In the genomic region with DNA sequence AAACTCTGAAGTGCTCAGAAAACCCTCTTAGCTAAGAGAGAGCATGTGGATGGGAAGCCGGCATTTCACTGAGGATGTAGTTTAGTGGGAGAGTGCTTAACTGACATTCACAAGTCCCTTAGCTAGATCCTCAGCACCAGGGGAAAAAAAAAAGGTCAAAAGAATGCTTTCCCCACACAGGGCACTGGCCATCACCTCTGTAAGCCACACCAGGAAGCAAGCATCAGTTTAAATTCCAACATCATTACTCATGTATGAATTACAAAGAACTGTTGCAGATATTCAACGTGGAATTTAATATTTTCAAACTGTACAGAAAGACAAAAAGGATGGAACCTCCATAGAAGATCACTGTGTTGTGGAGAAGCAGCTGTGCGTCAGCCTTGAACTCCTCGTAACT, we compare ENCODE assay signal across 14 mouse cellular contexts.
"Had no signal": no experiment of that assay in that cellular context is flagged by ENCODE, and none has a peak within 500 bp of the region (broad histone marks: within the 10 kb centered on the region; RNA-seq: fewer than 3 reads in every experiment).

No protein-coding gene starts in this region.

- H3K4me3 ChIP-seq: kidney, embryonic 15.5 days; limb, embryonic 13.5 days; liver, embryonic 12.5 days; midbrain, embryonic 12.5 days; neural tube, embryonic 13.5 days had no signal

- H3K9me3 ChIP-seq: kidney, embryonic 15.5 days; limb, embryonic 13.5 days; liver, embryonic 12.5 days; midbrain, embryonic 12.5 days; neural tube, embryonic 13.5 days had no signal

- H3K27me3 ChIP-seq: kidney, embryonic 15.5 days; limb, embryonic 13.5 days; liver, embryonic 12.5 days; midbrain, embryonic 12.5 days; neural tube, embryonic 13.5 days had no signal

- ATAC-seq: liver, embryonic 12.5 days; midbrain, embryonic 16.5 days had no signal

- H3K9ac ChIP-seq: kidney, embryonic 15.5 days; limb, embryonic 13.5 days; liver, embryonic 12.5 days; midbrain, embryonic 12.5 days; neural tube, embryonic 13.5 days had no signal

- H3K4me2 ChIP-seq: kidney, embryonic 15.5 days; limb, embryonic 13.5 days; liver, embryonic 12.5 days; midbrain, embryonic 12.5 days; neural tube, embryonic 13.5 days had no signal

- DNase-seq: kidney, adult 2 months; kidney, postnatal 25 days; layer of hippocampus, adult 9-11 months; layer of hippocampus, postnatal 36 days; retina, postnatal 1 day; right cerebral cortex, postnatal 4 days; spleen, adult 18-20 months; thymus, postnatal 4 days had no signal

- H3K27ac ChIP-seq: kidney, embryonic 15.5 days; limb, embryonic 13.5 days; liver, embryonic 12.5 days; midbrain, embryonic 12.5 days; neural tube, embryonic 13.5 days had no signal

- H3K4me1 ChIP-seq: kidney, embryonic 15.5 days; limb, embryonic 13.5 days; liver, embryonic 12.5 days; midbrain, embryonic 12.5 days; neural tube, embryonic 13.5 days had no signal
